Mouse (Mus musculus) stomach, embryonic 16.5 days (tissue): ENCODE data around the gene Tcf7. TPM values are rescaled to one million over a fixed set of nuclear protein-coding genes. Genes with fewer than 3 reads are reported as not detected.

Source experiments
- ATAC-seq: fragments of 200-750 bp; cut with Nextera tagmentation; 2 replicates; pipeline ENCODE4 v1.8.0; 2017; ENCODE audit warnings: moderate number of reproducible peaks, moderate TSS enrichment; ENCODE audit not compliant: insufficient read depth, low FRiP score
- H3K27ac ChIP-seq: fragments of 300-500 bp; sonication (generic); 2 replicates; pipeline ENCODE4 v1.5.1; 2014; ENCODE audit warnings: low read length
- H3K27me3 ChIP-seq: fragments of 300-500 bp; sonication (generic); 2 replicates; pipeline ENCODE4 v1.6.1; 2014; ENCODE audit warnings: low read length, control low read depth, mixed read lengths; ENCODE audit not compliant: control insufficient read depth, insufficient read depth
- H3K36me3 ChIP-seq: fragments of 300-500 bp; sonication (generic); 2 replicates; pipeline ENCODE4 v1.6.1; 2014; ENCODE audit warnings: low read length; ENCODE audit not compliant: control insufficient read depth, insufficient read depth
- H3K4me1 ChIP-seq: fragments of 300-500 bp; sonication (generic); 2 replicates; pipeline ENCODE4 v1.6.1; 2014; ENCODE audit warnings: low read length, control low read depth, mixed read lengths; ENCODE audit not compliant: control insufficient read depth, insufficient read depth
- H3K4me2 ChIP-seq: fragments of 300-500 bp; sonication (generic); 2 replicates; pipeline ENCODE4 v1.6.1; 2014; ENCODE audit warnings: low read depth, low read length, mixed read lengths
- H3K4me3 ChIP-seq: fragments of 300-500 bp; sonication (generic); replicated peaks from 2 replicates; pipeline ENCODE4 v1.5.1; 2014; ENCODE audit warnings: mild to moderate bottlenecking, low read length
- H3K9ac ChIP-seq: fragments of 300-500 bp; sonication (generic); 2 replicates; pipeline ENCODE4 v1.6.1; 2014; ENCODE audit warnings: low read length
- H3K9me3 ChIP-seq: fragments of 300-500 bp; sonication (generic); replicated peaks from 2 replicates; pipeline ENCODE4 v1.6.1; 2016; ENCODE audit warnings: low read length, control low read depth; ENCODE audit not compliant: control insufficient read depth
- WGBS: fragments of 180-500 bp; shearing (Covaris S2); extraction: QIAGEN DNeasy Blood & Tissue Kit; methylation state at CpG from one replicate; pipeline ENCODE4 v1.1.7; 2014; 5-methylcytosine and 5-hydroxymethylcytosine counted together
- polyA plus RNA-seq: library from polyadenylated mRNA; unstranded; fragments of >200 nt; fragmentation: Nextera tagmentation; extraction: Ambion mirVana; gene quantifications from 2 replicates; pipeline ENCODE4 v1.2.1, GENCODE M21; 2015

Tcf7 gene
- polyA plus RNA-seq, 1 experiment from 2014 or later, result 2.8 TPM

DNA sequence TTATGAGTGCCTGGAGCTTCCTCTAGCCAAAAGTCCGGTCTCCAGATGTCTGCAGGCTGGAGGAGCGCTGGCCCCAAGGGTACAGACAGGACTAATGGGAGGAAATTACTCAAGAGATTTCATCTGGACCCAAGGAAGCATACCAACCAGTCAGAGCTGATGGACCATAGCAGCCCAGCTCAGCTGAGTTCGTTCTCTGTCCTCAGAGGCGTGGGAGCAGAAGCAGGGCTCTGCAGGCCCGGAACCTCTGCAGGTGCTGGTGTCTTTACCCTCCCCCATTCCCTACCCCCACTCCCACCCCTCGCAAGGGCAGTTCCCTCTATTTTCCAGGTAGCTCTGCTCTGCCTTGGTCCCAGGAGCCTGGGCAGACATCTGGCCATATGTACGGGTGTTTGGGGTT, 9.5 kb upstream of the Tcf7 start:
- Histone ChIP-seq H3K9ac (no peak overlapping the region), H3K4me1 (no peaks in the 10 kb centered on the region), H3K9me3 (no peaks in the 10 kb centered on the region), H3K36me3 (no peaks in the 10 kb centered on the region), H3K27me3 (no peaks in the 10 kb centered on the region), H3K27ac (no peak overlapping the region), H3K4me3 (no peak overlapping the region), H3K4me2 (no peak overlapping the region)
- 57% methylated on average over 7 of the region's 7 CpGs for WGBS
- ATAC-seq, result no peak

DNA sequence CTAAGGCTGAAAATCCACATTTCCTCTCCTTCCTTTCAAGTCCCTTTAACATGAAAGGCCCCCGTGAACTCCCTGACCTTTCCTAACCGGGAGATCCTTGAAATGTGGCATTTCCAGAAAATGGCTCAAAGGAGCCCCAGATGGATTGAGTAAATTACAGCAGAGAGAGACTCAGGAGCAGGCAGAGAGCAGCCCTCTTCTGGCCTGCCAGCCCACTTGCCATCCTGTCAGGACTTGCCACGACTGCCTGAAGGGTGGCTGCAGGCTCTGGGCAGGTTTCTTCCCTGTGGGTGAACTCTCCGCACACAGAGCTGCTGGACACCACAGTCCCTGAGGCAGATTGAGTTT, 4.1 kb upstream of the Tcf7 start:
- Histone ChIP-seq H3K9ac (peak overlapping the region; percentile 35), H3K27ac (no peak overlapping the region), H3K4me3 (no peak overlapping the region), H3K9me3 (no peaks in the 10 kb centered on the region), H3K36me3 (no peaks in the 10 kb centered on the region), H3K4me2 (no peak overlapping the region), H3K27me3 (no peaks in the 10 kb centered on the region), H3K4me1 (peaks cover 30% of the 10 kb centered on the region; the same call in 1 of the 2 replicates)
- no peak for ATAC-seq
- WGBS, result 22% methylated on average over 4 of the region's 4 CpGs

DNA sequence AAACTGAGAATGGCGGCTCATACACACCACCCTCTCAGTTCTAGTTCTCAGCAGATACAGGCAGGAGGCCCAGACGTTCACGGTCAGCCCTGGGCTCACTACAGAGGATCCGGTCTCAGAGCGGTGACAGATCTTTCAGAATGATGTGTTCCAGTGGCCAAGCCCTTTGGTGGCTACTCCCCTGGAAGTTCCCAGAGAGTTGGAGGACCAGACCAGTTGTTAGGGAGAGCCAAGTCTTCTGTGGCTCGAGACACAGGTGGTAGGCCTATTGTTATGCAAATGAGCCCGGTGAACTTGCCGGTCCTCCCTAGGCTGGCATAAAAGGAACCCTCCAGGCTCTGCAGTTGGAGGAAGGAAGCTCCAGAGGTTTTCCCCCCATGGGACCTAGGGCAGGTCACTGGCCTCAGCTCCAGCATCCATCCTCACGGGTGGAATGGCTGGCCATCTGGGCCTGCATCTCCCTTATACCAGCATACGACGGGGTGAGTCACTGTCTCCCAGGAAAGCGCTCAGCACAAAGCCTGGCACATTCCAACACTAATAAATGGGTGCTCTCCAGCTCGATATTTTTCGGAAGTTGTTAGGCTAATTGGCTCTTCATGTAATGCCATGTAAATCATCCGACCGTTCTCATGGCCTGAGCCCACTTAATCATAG, 3.6 kb upstream of the Tcf7 start:
- Histone ChIP-seq H3K9ac (no peak overlapping the region; the same call in 1 of the 2 replicates), H3K9me3 (no peaks in the 10 kb centered on the region), H3K27me3 (no peaks in the 10 kb centered on the region), H3K36me3 (no peaks in the 10 kb centered on the region), H3K4me3 (no peak overlapping the region), H3K4me2 (no peak overlapping the region), H3K27ac (no peak overlapping the region), H3K4me1 (peaks cover 30% of the 10 kb centered on the region; the same call in 1 of the 2 replicates)
- no peak for ATAC-seq
- WGBS, result 37% methylated on average over 16 of the region's 16 CpGs

DNA sequence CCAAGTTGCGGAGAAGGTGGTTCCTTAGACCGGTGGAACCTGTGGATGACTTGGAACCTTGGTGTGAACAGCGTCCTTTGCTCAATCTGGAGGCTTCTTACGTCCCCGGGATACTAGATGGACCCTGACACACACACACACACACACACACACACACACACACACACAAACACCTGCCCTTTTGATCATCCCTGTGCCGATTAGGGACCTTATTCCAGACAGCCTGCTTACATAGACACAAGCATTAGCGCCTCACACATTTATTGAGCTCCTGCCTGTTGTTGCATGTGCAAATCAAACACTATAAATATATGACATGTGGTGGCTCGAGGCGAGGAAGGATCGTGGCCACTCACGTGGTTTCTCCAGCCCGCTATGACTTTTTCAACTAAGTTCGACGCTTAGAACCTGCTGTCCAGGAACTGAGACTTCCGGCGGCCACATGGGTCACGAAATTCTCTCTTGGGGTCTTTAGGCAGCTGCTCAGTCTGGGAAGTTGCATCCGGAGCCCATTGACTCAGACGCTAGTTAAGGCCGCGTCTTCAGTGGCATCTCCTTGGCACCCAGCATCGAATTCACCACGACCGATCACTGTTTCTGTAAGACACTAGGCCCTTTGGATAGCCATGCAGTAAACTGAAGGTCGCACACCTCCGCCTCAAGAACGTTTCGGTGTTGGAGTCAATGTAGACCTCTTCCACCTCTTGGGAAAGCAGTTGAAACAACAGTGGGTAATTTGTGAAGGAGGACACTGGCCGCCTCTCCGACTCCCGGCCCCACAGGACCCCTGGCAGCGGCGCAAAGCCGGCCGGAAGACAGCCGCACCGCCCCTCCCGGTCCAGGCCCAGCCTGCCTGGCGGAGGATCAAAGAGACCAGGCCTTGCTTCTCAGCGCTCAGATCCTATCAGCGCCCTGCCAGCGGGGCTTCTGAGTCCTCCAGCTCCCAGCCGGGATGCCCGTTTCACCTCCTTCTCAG, 1.1 kb upstream of the Tcf7 start:
- Histone ChIP-seq H3K9ac (peak overlapping the region; percentile 81; the same call in 1 of the 2 replicates), H3K4me3 (peak overlapping the region; percentile 65), H3K4me1 (peaks cover 30% of the 10 kb centered on the region; the same call in 1 of the 2 replicates), H3K9me3 (no peaks in the 10 kb centered on the region), H3K27ac (no peak overlapping the region), H3K4me2 (peak overlapping the region; percentile 99), H3K36me3 (no peaks in the 10 kb centered on the region), H3K27me3 (no peaks in the 10 kb centered on the region)
- peak; percentile 45; the same call in 1 of the 2 replicates for ATAC-seq
- 11% methylated on average over 44 of the region's 44 CpGs for WGBS

DNA sequence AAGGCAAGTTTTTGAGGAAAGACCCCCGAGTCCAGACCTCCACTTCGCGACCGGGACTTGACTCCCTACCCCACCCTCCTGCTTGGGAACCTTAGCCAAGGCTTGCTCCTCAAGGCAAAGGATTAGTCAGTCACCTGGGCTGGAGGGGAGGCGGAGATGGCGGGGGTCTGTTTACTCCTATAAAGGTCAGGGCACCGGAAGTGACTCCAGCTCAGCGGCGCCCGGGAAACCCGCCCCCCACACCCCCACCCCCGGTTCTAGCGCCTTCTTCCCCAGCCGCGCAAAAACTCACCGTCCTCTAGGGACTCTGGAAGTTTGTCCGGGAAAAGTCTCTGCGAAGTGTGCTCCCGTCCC, 417 bp downstream of the Tcf7 start:
- no peaks in the 10 kb centered on the region for H3K36me3 ChIP-seq
- no peak for ATAC-seq
- H3K4me1 ChIP-seq, result peaks cover 30% of the 10 kb centered on the region; the same call in 1 of the 2 replicates
- H3K9ac ChIP-seq, result peak overlapping the region; percentile 81
- no peaks in the 10 kb centered on the region for H3K9me3 ChIP-seq
- H3K4me3 ChIP-seq, result peak overlapping the region; percentile 65
- 3% methylated on average over 19 of the region's 19 CpGs for WGBS
- peak overlapping the region; percentile 99 for H3K4me2 ChIP-seq
- H3K27me3 ChIP-seq, result no peaks in the 10 kb centered on the region
- H3K27ac ChIP-seq, result no peak overlapping the region

DNA sequence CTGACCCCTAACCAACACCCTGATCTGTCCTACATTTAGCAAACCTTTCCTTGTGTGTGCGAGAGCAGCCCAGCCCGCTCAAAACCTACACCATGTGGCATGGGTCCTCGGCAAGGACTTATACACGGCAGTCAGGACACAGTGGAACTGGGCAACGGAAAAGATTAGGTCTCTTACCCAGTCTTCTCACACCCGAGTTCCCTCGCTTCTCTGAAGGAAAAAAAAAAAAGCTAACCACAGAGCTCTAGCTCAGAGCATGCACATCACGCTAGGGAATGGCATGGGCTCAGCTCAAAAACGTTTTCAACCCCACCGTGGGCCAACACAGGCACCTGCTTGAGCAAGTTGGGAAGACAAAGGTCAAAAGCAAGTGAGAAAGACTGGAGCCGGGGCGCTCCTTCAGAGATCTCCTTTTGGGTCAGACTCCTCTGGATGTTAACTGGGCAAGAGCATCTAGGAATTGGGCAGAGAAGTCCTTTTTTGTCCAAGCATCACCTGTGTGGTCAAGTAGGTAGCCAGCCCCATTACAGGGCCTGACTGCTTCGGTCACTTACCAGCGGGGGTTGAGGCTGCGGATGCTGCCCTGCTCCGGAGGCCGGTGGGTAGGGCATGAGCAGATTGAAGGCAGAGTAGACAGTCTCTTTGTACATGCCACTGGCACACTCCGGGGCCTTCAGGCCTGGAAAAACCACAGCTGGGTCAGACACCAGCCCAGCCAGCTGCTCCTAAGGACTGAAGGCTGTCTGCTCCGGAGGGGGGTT, 1.1 kb downstream of the Tcf7 start:
- Histone ChIP-seq H3K4me1 (peaks cover 27% of the 10 kb centered on the region; the same call in 1 of the 2 replicates), H3K9me3 (no peaks in the 10 kb centered on the region), H3K4me2 (peak overlapping the region; percentile 99), H3K27ac (no peak overlapping the region), H3K9ac (no peak overlapping the region), H3K4me3 (peak overlapping the region; percentile 65; the same call in 1 of the 2 replicates), H3K36me3 (no peaks in the 10 kb centered on the region), H3K27me3 (no peaks in the 10 kb centered on the region)
- no peak for ATAC-seq
- WGBS, result 70% methylated on average over 19 of the region's 19 CpGs

DNA sequence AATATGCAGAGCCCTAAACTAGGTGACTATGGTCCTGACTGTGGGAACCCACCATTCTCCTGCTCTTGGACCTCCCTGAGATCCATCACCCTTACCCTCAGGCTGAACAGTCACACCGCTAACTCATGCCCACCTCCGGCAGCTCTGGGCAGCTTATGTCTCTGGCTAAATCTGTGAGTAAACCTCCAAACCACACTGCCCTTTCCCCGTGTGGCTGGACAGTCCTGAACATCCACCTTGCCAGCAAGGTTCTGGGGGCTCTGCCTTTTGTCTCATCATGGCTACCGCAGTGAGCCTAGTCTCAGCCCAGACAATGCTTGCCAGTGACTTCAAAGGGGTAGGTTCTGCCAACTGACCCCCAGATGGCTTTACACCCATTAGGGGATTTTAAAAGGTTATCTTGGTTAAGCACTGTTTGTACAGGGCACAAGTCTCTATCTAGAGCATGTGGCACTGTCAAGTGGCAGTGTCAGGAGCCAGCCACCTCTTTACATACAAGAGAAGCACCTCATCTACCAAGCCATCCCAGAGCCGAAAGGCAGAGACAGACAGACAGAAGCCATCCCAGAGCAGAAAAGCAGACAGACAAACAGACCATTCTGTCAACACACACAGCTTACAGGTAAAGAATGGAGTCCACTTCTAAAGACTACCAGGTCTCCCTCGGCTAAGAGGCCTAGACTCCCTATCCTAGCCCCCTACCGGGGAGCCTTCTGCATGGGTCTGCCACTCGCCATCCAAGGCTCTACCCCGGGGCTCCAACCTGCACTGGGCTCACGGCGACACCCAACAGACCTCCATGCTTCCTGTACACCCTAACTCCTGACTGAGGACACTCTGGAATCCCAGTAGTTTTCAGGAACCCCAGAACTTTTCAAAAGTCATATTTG, 2.0 kb downstream of the Tcf7 start:
- no peaks in the 10 kb centered on the region for H3K27me3 ChIP-seq
- no peaks in the 10 kb centered on the region for H3K9me3 ChIP-seq
- H3K27ac ChIP-seq, result no peak overlapping the region
- H3K4me3 ChIP-seq, result no peak overlapping the region
- H3K36me3 ChIP-seq, result no peaks in the 10 kb centered on the region
- 90% methylated on average over 11 of the region's 11 CpGs for WGBS
- no peak overlapping the region for H3K4me2 ChIP-seq
- no peak overlapping the region for H3K9ac ChIP-seq
- no peak for ATAC-seq
- peaks cover 20% of the 10 kb centered on the region; the same call in 1 of the 2 replicates for H3K4me1 ChIP-seq

DNA sequence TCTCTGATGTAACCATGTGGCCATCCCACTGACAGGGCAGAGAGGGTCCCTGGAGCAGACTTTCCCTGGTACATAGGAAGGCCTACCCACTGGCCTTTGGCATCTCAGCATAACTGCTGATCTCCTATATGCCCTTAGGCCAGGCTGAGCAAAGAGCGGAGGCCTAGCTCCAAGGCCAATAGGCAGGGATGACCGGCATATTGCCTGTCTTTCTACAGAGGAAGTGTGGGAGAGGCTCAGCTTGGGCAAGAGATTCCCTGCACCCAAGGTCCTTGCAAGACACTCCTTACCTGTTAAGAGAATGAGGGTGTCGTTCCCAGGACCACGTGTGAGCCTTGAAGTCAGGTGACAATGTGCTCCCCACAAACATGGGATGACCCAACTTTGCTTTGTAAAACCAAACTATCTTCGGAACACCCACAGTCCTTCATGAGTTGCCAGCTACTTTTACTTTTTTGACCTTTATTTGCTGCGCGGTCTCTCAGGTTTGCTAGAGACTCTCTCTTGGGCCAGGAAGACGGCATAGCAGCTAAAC, 3.1 kb downstream of the Tcf7 start:
- Histone ChIP-seq H3K4me3 (no peak overlapping the region), H3K27me3 (no peaks in the 10 kb centered on the region), H3K27ac (no peak overlapping the region), H3K9me3 (no peaks in the 10 kb centered on the region), H3K4me1 (peaks cover 19% of the 10 kb centered on the region; the same call in 1 of the 2 replicates), H3K4me2 (no peak overlapping the region), H3K9ac (no peak overlapping the region), H3K36me3 (no peaks in the 10 kb centered on the region)
- WGBS, result 94% methylated on average over 8 of the region's 8 CpGs
- no peak for ATAC-seq
